Mouse (Mus musculus) cerebellum, adult 18-20 months (tissue): ENCODE data around the gene Sdhaf4.

ENCODE experiments used
- DNase-seq, 2 experiments: peaks; one replicate each; pipeline ENCODE4 v3.0.0; 2021

The Sdhaf4 gene

GRCm38 (mm10) chr1:23953921-23954320 lies 51.5 kb downstream of the Sdhaf4 start:
- DNase-seq, result no peak

GRCm38 (mm10) chr1:23948778-23949699 lies 56.4 kb downstream of the Sdhaf4 start:
- DNase-seq, result no peak

- no peak for DNase-seq
Measured at GRCm38 (mm10) chr1:23948290-23948689, 57.2 kb downstream of the Sdhaf4 start.
